In genomic region chr10:70255601-70256210, GRCm38 (mm10) we compare ENCODE assay signal across 31 mouse cellular contexts. TPM values are rescaled to one million over a fixed set of nuclear protein-coding genes. Genes with fewer than 3 reads are reported as not detected.
A peak's percentile ranks its signal among the peaks of the same experiment; 100 is the strongest.
DNase-seq lines count a peak whose midpoint lies in the region; ATAC-seq and TF ChIP-seq lines count a peak whose summit lies in the region.
"Had no signal": no experiment of that assay in that cellular context is flagged by ENCODE, and none has a peak within 500 bp of the region (broad histone marks: within the 10 kb centered on the region; RNA-seq: fewer than 3 reads in every experiment).

No protein-coding gene starts in this region.

- no peaks in the 10 kb centered on the region for H3K36me3 ChIP-seq in E14TG2a.4 (ENCODE audit: insufficient read depth, low read length)
- no peaks in the 10 kb centered on the region for H3K36me3 ChIP-seq in ES-Bruce4 (ENCODE audit: control insufficient read depth, insufficient read depth, low read length, poor library complexity, severe bottlenecking)
- no peaks in the 10 kb centered on the region for H3K36me3 ChIP-seq in stomach, postnatal 0 days (ENCODE audit: control insufficient read depth, insufficient read depth, low read length)
- H3K36me3 ChIP-seq: heart, embryonic 12.5 days; limb, embryonic 10.5 days; limb, embryonic 15.5 days; liver, embryonic 15.5 days; lung, embryonic 15.5 days; midbrain, embryonic 12.5 days; stomach, embryonic 15.5 days had no signal

- H3K27me3 ChIP-seq in E14TG2a.4 (ENCODE audit: insufficient read depth, low read length) (peaks cover 8% of the 10 kb centered on the region), ES-Bruce4 (ENCODE audit: control insufficient read depth, insufficient read depth, low read length, poor library complexity, severe bottlenecking) (no peaks in the 10 kb centered on the region)
- no peaks in the 10 kb centered on the region for H3K27me3 ChIP-seq in stomach, postnatal 0 days (ENCODE audit: control insufficient read depth, insufficient read depth, low read length)
- H3K27me3 ChIP-seq: heart, embryonic 12.5 days; limb, embryonic 15.5 days; liver, embryonic 15.5 days; lung, embryonic 15.5 days; midbrain, embryonic 12.5 days; stomach, embryonic 15.5 days had no signal

- DNase-seq in layer of hippocampus, adult 2 months (ENCODE audit: low spot score in 2 of 2), result no peak
- no peak for DNase-seq in layer of hippocampus, postnatal 36 days
- DNase-seq in stomach, postnatal 0 days (ENCODE audit: low spot score), result no peak
- no peak for DNase-seq in liver
- DNase-seq: adrenal gland, adult 8-10 months; B cell, adult 2 months; cerebellum, adult 2 months; cerebellum, postnatal 14 days; heart, postnatal 4 days; kidney, postnatal 25 days; lung, postnatal 36 days had no signal

- no peak overlapping the region for H3K9ac ChIP-seq in ES-Bruce4 (ENCODE audit: low read depth, poor library complexity, severe bottlenecking)
- H3K9ac ChIP-seq in stomach, postnatal 0 days (ENCODE audit: low read length), result no peak overlapping the region
- H3K9ac ChIP-seq: heart, embryonic 12.5 days; hindbrain, embryonic 14.5 days; limb, embryonic 15.5 days; liver, embryonic 15.5 days; lung, embryonic 15.5 days; midbrain, embryonic 12.5 days; stomach, embryonic 15.5 days had no signal

- no peak for ATAC-seq in stomach, postnatal 0 days (ENCODE audit: low FRiP score, low TSS enrichment)
- ATAC-seq: forebrain, embryonic 16.5 days; intestine, postnatal 0 days had no signal

- 87% methylated on average over 15 of the region's 15 CpGs for WGBS in stomach, postnatal 0 days

- no peak for TF ChIP-seq EP300 in ES-Bruce4 (IDR thresholded peaks at IDR 0.05; ENCODE audit: insufficient read depth, low read depth, low read length)
- no peak for TF ChIP-seq EP300 in stomach, postnatal 0 days (optimal IDR thresholded peaks at IDR 0.05)

- no peak for TF ChIP-seq POLR2A in ES-Bruce4 (IDR thresholded peaks at IDR 0.05; ENCODE audit: insufficient read depth, low read length)

- H3K9me3 ChIP-seq in E14TG2a.4 (ENCODE audit: low read length) (no peaks in the 10 kb centered on the region), ES-Bruce4 (replicated peaks; ENCODE audit: control insufficient read depth, insufficient read depth, low read length, poor library complexity, severe bottlenecking) (no peaks in the 10 kb centered on the region)
- H3K9me3 ChIP-seq in stomach, postnatal 0 days (ENCODE audit: control insufficient read depth, low read length), result no peaks in the 10 kb centered on the region
- H3K9me3 ChIP-seq: heart, embryonic 12.5 days; limb, embryonic 10.5 days; limb, embryonic 15.5 days; liver, embryonic 15.5 days; lung, embryonic 15.5 days; midbrain, embryonic 12.5 days; stomach, embryonic 15.5 days had no signal

- no peak overlapping the region for H3K27ac ChIP-seq in layer of hippocampus, adult 2 months
- no peak overlapping the region for H3K27ac ChIP-seq in ES-Bruce4 (ENCODE audit: insufficient read depth, low read length)
- no peak overlapping the region for H3K27ac ChIP-seq in stomach, postnatal 0 days (replicated peaks)
- H3K27ac ChIP-seq: hindbrain, embryonic 14.5 days; limb, embryonic 10.5 days; limb, embryonic 15.5 days; liver, embryonic 15.5 days; lung, embryonic 15.5 days; midbrain, embryonic 12.5 days; stomach, embryonic 15.5 days had no signal

- H3K4me1 ChIP-seq in E14TG2a.4 (replicated peaks; ENCODE audit: low read depth, low read length) (peaks cover 20% of the 10 kb centered on the region), ES-Bruce4 (ENCODE audit: control insufficient read depth, insufficient read depth, low read length) (no peaks in the 10 kb centered on the region)
- H3K4me1 ChIP-seq in stomach, postnatal 0 days (replicated peaks; ENCODE audit: control insufficient read depth, insufficient read depth), result no peaks in the 10 kb centered on the region
- H3K4me1 ChIP-seq: heart, embryonic 12.5 days; limb, embryonic 10.5 days; limb, embryonic 15.5 days; liver, embryonic 15.5 days; lung, embryonic 15.5 days; stomach, embryonic 15.5 days had no signal

- H3K4me2 ChIP-seq in stomach, postnatal 0 days (replicated peaks; ENCODE audit: low read depth), result no peak overlapping the region
- H3K4me2 ChIP-seq: heart, embryonic 12.5 days; hindbrain, embryonic 14.5 days; limb, embryonic 15.5 days; liver, embryonic 15.5 days; lung, embryonic 15.5 days; midbrain, embryonic 12.5 days; stomach, embryonic 15.5 days had no signal

- TF ChIP-seq CTCF in layer of hippocampus, adult 2 months (conservative IDR thresholded peaks at IDR 0.05), result peak; percentile 46
- TF ChIP-seq CTCF in E14TG2a.4 (conservative IDR thresholded peaks at IDR 0.05; ENCODE audit: low read length) (peak; percentile 44), ES-Bruce4 (IDR thresholded peaks at IDR 0.05; ENCODE audit: low read depth, low read length) (peak; percentile 27)
- TF ChIP-seq CTCF in stomach, postnatal 0 days (IDR thresholded peaks at IDR 0.05; ENCODE audit: low read depth), result peak; percentile 18; the same call in 1 of the 2 replicates

- H3K4me3 ChIP-seq in layer of hippocampus, adult 2 months, result no peak overlapping the region
- H3K4me3 ChIP-seq in E14TG2a.4 (replicated peaks; ENCODE audit: low read length) (peak overlapping the region; percentile 39; the same call in 1 of the 2 replicates), ES-Bruce4 (ENCODE audit: low read depth, low read length) (peak overlapping the region; percentile 48)
- H3K4me3 ChIP-seq in stomach, postnatal 0 days (ENCODE audit: low read depth, low read length), result no peak overlapping the region
- H3K4me3 ChIP-seq: erythroblast, embryonic 14.5 days; heart, embryonic 12.5 days; limb, embryonic 10.5 days; limb, embryonic 15.5 days; liver, embryonic 15.5 days; lung, embryonic 15.5 days; midbrain, embryonic 12.5 days; stomach, embryonic 15.5 days had no signal

RNA-seq across cellular contexts. Expression of gene Slc16a9, which starts 10.8 kb away (rescaled TPM):
- total RNA-seq in layer of hippocampus, adult 2 months (2021), result 1 to 10 TPM; 1.8 to 3.1 TPM
- total RNA-seq in layer of hippocampus, postnatal 36 days (2021), result 1 to 10 TPM; 1.2 to 2.0 TPM
- polyA plus RNA-seq in ES-Bruce4 (2011; ENCODE audit: insufficient read depth, insufficient read length, low read depth, missing spikeins), result 5.1 and 5.2 TPM in 2 replicates
- polyA plus RNA-seq in stomach, postnatal 0 days (2015; fragmentation: Nextera tagmentation; extraction: Ambion mirVana), result 2.5 and 2.9 TPM in 2 replicates
- total RNA-seq: MEL; monocyte, adult 5-6 weeks had no signal
- polyA plus RNA-seq: erythroblast, embryonic 14.5 days had no signal

RNA-seq across cellular contexts. Expression of gene Mrln, which starts 51.2 kb away (rescaled TPM):
- total RNA-seq in layer of hippocampus, adult 2 months (2021), result not detected
- 1 to 10 TPM in 1 of 2 experiments, not detected in 1; 1.0 TPM for total RNA-seq in layer of hippocampus, postnatal 36 days (2021)
- polyA plus RNA-seq in ES-Bruce4 (2011; ENCODE audit: insufficient read depth, insufficient read length, low read depth, missing spikeins), result not detected in 2 replicates
- polyA plus RNA-seq in stomach, postnatal 0 days (2015; fragmentation: Nextera tagmentation; extraction: Ambion mirVana), result 1.5 and 1.6 TPM in 2 replicates
- total RNA-seq: layer of hippocampus, adult 18-20 months; left cerebral cortex, postnatal 10 days; megakaryocyte, adult 5-6 weeks; MEL; monocyte, adult 5-6 weeks had no signal
- polyA plus RNA-seq: erythroblast, embryonic 14.5 days; forebrain, embryonic 16.5 days; heart, postnatal 0 days; intestine, postnatal 0 days; lung, embryonic 15.5 days; small intestine, adult 2 months had no signal

Comparison
In these comparisons a context has a peak if more than half of its experiments do, and no peak if none do; other contexts are left out.
1. H3K4me3 ChIP-seq: peak in E14TG2a.4 (single experiment) and ES-Bruce4 (single experiment); none in layer of hippocampus, adult 2 months (single experiment) and stomach, postnatal 0 days (single experiment).
2. Peak in every context shown above with its lines, with median percentiles within 50 percentile points of each other: CTCF ChIP-seq.